Mouse (Mus musculus): ENCODE measurements around the gene Zc3h4. TPM values are rescaled to one million over a fixed set of nuclear protein-coding genes. Genes with fewer than 3 reads are reported as not detected.
A peak's percentile ranks its signal among the peaks of the same experiment; 100 is the strongest.

Zc3h4 gene
- polyA plus RNA-seq, 1 experiment from 2014 or later = 20.7 TPM

- Histone ChIP-seq H3K4me2 (replicated peaks; ENCODE audit: low read depth, low read length) (no peak overlapping the region), H3K4me1 (replicated peaks; ENCODE audit: control insufficient read depth, insufficient read depth, low read length) (peaks cover 6% of the 10 kb centered on the region; the same call in 1 of the 2 replicates), H3K36me3 (ENCODE audit: control insufficient read depth, insufficient read depth, low read length) (no peaks in the 10 kb centered on the region; the same call in 1 of the 2 replicates), H3K4me3 (ENCODE audit: low read depth, low read length) (no peak overlapping the region), H3K9ac (ENCODE audit: low read depth, low read length) (peak overlapping the region; percentile 1; the same call in 1 of the 2 replicates), H3K27ac (ENCODE audit: low read depth, low read length) (peak overlapping the region; percentile 33), H3K27me3 (ENCODE audit: control insufficient read depth, insufficient read depth, low read length) (no peaks in the 10 kb centered on the region), H3K9me3 (ENCODE audit: control insufficient read depth, low read length) (no peaks in the 10 kb centered on the region; the same call in 1 of the 2 replicates)
- DNase-seq (ENCODE audit: low spot score) = no peak
- 84% methylated on average over 2 of the region's 2 CpGs for WGBS
- no peak for ATAC-seq (ENCODE audit: low FRiP score)
These were observed 4.4 kb downstream of the Zc3h4 start for GRCm38 (mm10) chr7:16405073-16405455.

- WGBS = 82% methylated on average over 11 of the region's 11 CpGs
- no peaks in the 10 kb centered on the region; the same call in 1 of the 2 replicates for H3K36me3 ChIP-seq (ENCODE audit: control insufficient read depth, insufficient read depth, low read length)
- peak overlapping the region; percentile 56; the same call in 1 of the 2 replicates for H3K27ac ChIP-seq (ENCODE audit: low read depth, low read length)
- no peak overlapping the region for H3K4me3 ChIP-seq (ENCODE audit: low read depth, low read length)
- H3K27me3 ChIP-seq (ENCODE audit: control insufficient read depth, insufficient read depth, low read length) = no peaks in the 10 kb centered on the region
- peaks cover 6% of the 10 kb centered on the region; the same call in 1 of the 2 replicates for H3K4me1 ChIP-seq (replicated peaks; ENCODE audit: control insufficient read depth, insufficient read depth, low read length)
- ATAC-seq (ENCODE audit: low FRiP score) = no peak
- no peak for DNase-seq (ENCODE audit: low spot score)
- H3K4me2 ChIP-seq (replicated peaks; ENCODE audit: low read depth, low read length) = no peak overlapping the region
- peak overlapping the region; percentile 36; the same call in 1 of the 2 replicates for H3K9ac ChIP-seq (ENCODE audit: low read depth, low read length)
- no peaks in the 10 kb centered on the region; the same call in 1 of the 2 replicates for H3K9me3 ChIP-seq (ENCODE audit: control insufficient read depth, low read length)
These were observed 5.0 kb downstream of the Zc3h4 start for GRCm38 (mm10) chr7:16405516-16406351.

GRCm38 (mm10) chr7:16406978-16407377 lies 6.3 kb downstream of the Zc3h4 start:
- no peaks in the 10 kb centered on the region; the same call in 1 of the 2 replicates for H3K9me3 ChIP-seq (ENCODE audit: control insufficient read depth, low read length)
- peaks cover 6% of the 10 kb centered on the region; the same call in 1 of the 2 replicates for H3K4me1 ChIP-seq (replicated peaks; ENCODE audit: control insufficient read depth, insufficient read depth, low read length)
- no peak overlapping the region for H3K4me2 ChIP-seq (replicated peaks; ENCODE audit: low read depth, low read length)
- H3K27me3 ChIP-seq (ENCODE audit: control insufficient read depth, insufficient read depth, low read length) = no peaks in the 10 kb centered on the region
- H3K9ac ChIP-seq (ENCODE audit: low read depth, low read length) = no peak overlapping the region
- DNase-seq (ENCODE audit: low spot score) (no peak), ATAC-seq (ENCODE audit: low FRiP score) (no peak)
- H3K36me3 ChIP-seq (ENCODE audit: control insufficient read depth, insufficient read depth, low read length) = no peaks in the 10 kb centered on the region; the same call in 1 of the 2 replicates
- no peak overlapping the region for H3K27ac ChIP-seq (ENCODE audit: low read depth, low read length)
- H3K4me3 ChIP-seq (ENCODE audit: low read depth, low read length) = no peak overlapping the region
- WGBS = 93% methylated on average over 3 of the region's 3 CpGs

- H3K36me3 ChIP-seq (ENCODE audit: control insufficient read depth, insufficient read depth, low read length) = no peaks in the 10 kb centered on the region; the same call in 1 of the 2 replicates
- DNase-seq (ENCODE audit: low spot score) (no peak), ATAC-seq (ENCODE audit: low FRiP score) (no peak)
- H3K4me2 ChIP-seq (replicated peaks; ENCODE audit: low read depth, low read length) = no peak overlapping the region
- H3K27me3 ChIP-seq (ENCODE audit: control insufficient read depth, insufficient read depth, low read length) = no peaks in the 10 kb centered on the region
- peaks cover under 1% of the 10 kb centered on the region for H3K4me1 ChIP-seq (replicated peaks; ENCODE audit: control insufficient read depth, insufficient read depth, low read length)
- H3K9me3 ChIP-seq (ENCODE audit: control insufficient read depth, low read length) = no peaks in the 10 kb centered on the region; the same call in 1 of the 2 replicates
- no peak overlapping the region for H3K27ac ChIP-seq (ENCODE audit: low read depth, low read length)
- 96% methylated on average over 5 of the region's 5 CpGs for WGBS
- no peak overlapping the region for H3K4me3 ChIP-seq (ENCODE audit: low read depth, low read length)
- H3K9ac ChIP-seq (ENCODE audit: low read depth, low read length) = no peak overlapping the region
These were observed 10.4 kb downstream of the Zc3h4 start for GRCm38 (mm10) chr7:16411100-16411499.

- H3K27ac ChIP-seq (ENCODE audit: low read depth, low read length) = peak overlapping the region; percentile 36; the same call in 1 of the 2 replicates
- 86% methylated on average over 8 of the region's 8 CpGs for WGBS
These were observed 11.6 kb downstream of the Zc3h4 start for GRCm38 (mm10) chr7:16412220-16412896.

GRCm38 (mm10) chr7:16412930-16413329 lies 12.2 kb downstream of the Zc3h4 start:
- H3K9me3 ChIP-seq (ENCODE audit: control insufficient read depth, low read length) = no peaks in the 10 kb centered on the region; the same call in 1 of the 2 replicates
- H3K4me2 ChIP-seq (replicated peaks; ENCODE audit: low read depth, low read length) = no peak overlapping the region
- H3K27me3 ChIP-seq (ENCODE audit: control insufficient read depth, insufficient read depth, low read length) = no peaks in the 10 kb centered on the region
- H3K4me3 ChIP-seq (ENCODE audit: low read depth, low read length) = no peak overlapping the region
- peaks cover 3% of the 10 kb centered on the region; the same call in 1 of the 2 replicates for H3K36me3 ChIP-seq (ENCODE audit: control insufficient read depth, insufficient read depth, low read length)
- peak overlapping the region; percentile 36; the same call in 1 of the 2 replicates for H3K27ac ChIP-seq (ENCODE audit: low read depth, low read length)
- ATAC-seq (ENCODE audit: low FRiP score) (no peak), DNase-seq (ENCODE audit: low spot score) (no peak)
- 0 out of 2 replicates have a peak overlapping the region, but pooled peaks have one; percentile 16 for H3K9ac ChIP-seq (ENCODE audit: low read depth, low read length)
- H3K4me1 ChIP-seq (replicated peaks; ENCODE audit: control insufficient read depth, insufficient read depth, low read length) = no peaks in the 10 kb centered on the region; the same call in 1 of the 2 replicates
- 83% methylated on average over 2 of the region's 2 CpGs for WGBS

More at GRCm38 (mm10) chr7:16412220-16412896, 11.6 kb downstream of the Zc3h4 start:
- Histone ChIP-seq H3K4me2 (replicated peaks; ENCODE audit: low read depth, low read length) (no peak overlapping the region), H3K4me1 (replicated peaks; ENCODE audit: control insufficient read depth, insufficient read depth, low read length) (no peaks in the 10 kb centered on the region; the same call in 1 of the 2 replicates), H3K9ac (ENCODE audit: low read depth, low read length) (no peak overlapping the region), H3K36me3 (ENCODE audit: control insufficient read depth, insufficient read depth, low read length) (peaks cover 3% of the 10 kb centered on the region; the same call in 1 of the 2 replicates), H3K9me3 (ENCODE audit: control insufficient read depth, low read length) (no peaks in the 10 kb centered on the region; the same call in 1 of the 2 replicates), H3K4me3 (ENCODE audit: low read depth, low read length) (no peak overlapping the region), H3K27me3 (ENCODE audit: control insufficient read depth, insufficient read depth, low read length) (no peaks in the 10 kb centered on the region)
- DNase-seq (ENCODE audit: low spot score) (no peak), ATAC-seq (ENCODE audit: low FRiP score) (0 out of 2 replicates have a peak, but pooled peaks have one; percentile 19)

- WGBS = 88% methylated on average over 3 of the region's 3 CpGs
- no peaks in the 10 kb centered on the region; the same call in 1 of the 2 replicates for H3K4me1 ChIP-seq (replicated peaks; ENCODE audit: control insufficient read depth, insufficient read depth, low read length)
- no peak overlapping the region for H3K4me2 ChIP-seq (replicated peaks; ENCODE audit: low read depth, low read length)
- H3K27me3 ChIP-seq (ENCODE audit: control insufficient read depth, insufficient read depth, low read length) = no peaks in the 10 kb centered on the region
- H3K9me3 ChIP-seq (ENCODE audit: control insufficient read depth, low read length) = no peaks in the 10 kb centered on the region
- peaks cover 11% of the 10 kb centered on the region for H3K36me3 ChIP-seq (ENCODE audit: control insufficient read depth, insufficient read depth, low read length)
- ATAC-seq (ENCODE audit: low FRiP score) = no peak
- no peak overlapping the region for H3K4me3 ChIP-seq (ENCODE audit: low read depth, low read length)
- no peak for DNase-seq (ENCODE audit: low spot score)
- no peak overlapping the region for H3K27ac ChIP-seq (ENCODE audit: low read depth, low read length)
- H3K9ac ChIP-seq (ENCODE audit: low read depth, low read length) = no peak overlapping the region
These were observed 14.7 kb downstream of the Zc3h4 start for GRCm38 (mm10) chr7:16415426-16415825.

GRCm38 (mm10) chr7:16417141-16417771 lies 16.5 kb downstream of the Zc3h4 start:
- 95% methylated on average over 10 of the region's 10 CpGs for WGBS
- Histone ChIP-seq H3K9ac (ENCODE audit: low read depth, low read length) (no peak overlapping the region), H3K27me3 (ENCODE audit: control insufficient read depth, insufficient read depth, low read length) (no peaks in the 10 kb centered on the region), H3K36me3 (ENCODE audit: control insufficient read depth, insufficient read depth, low read length) (peaks cover 25% of the 10 kb centered on the region), H3K4me2 (replicated peaks; ENCODE audit: low read depth, low read length) (no peak overlapping the region), H3K27ac (ENCODE audit: low read depth, low read length) (no peak overlapping the region), H3K9me3 (ENCODE audit: control insufficient read depth, low read length) (no peaks in the 10 kb centered on the region), H3K4me1 (replicated peaks; ENCODE audit: control insufficient read depth, insufficient read depth, low read length) (no peaks in the 10 kb centered on the region; the same call in 1 of the 2 replicates), H3K4me3 (ENCODE audit: low read depth, low read length) (no peak overlapping the region)
- DNase-seq (ENCODE audit: low spot score) (no peak), ATAC-seq (ENCODE audit: low FRiP score) (no peak)
